Mouse (Mus musculus) testis, adult 2 months (tissue): Measurements from ENCODE around the gene Asb16.

Experiments used
- CTCF ChIP-seq: fragments of 200-500 bp; IDR thresholded peaks from 2 replicates; pipeline ENCODE4 v1.5.1; 2012; ENCODE audit warnings: low read depth, mild to moderate bottlenecking, inconsistent platforms, low read length, moderate library complexity; ENCODE audit not compliant: control insufficient read depth, insufficient read depth, insufficient replicate concordance
- POLR2A ChIP-seq: fragments of 200-500 bp; IDR thresholded peaks from 2 replicates; pipeline ENCODE4 v1.6.1; 2012; ENCODE audit warnings: low read depth, mild to moderate bottlenecking, inconsistent platforms, low read length, moderate library complexity; ENCODE audit not compliant: control insufficient read depth

DNA sequence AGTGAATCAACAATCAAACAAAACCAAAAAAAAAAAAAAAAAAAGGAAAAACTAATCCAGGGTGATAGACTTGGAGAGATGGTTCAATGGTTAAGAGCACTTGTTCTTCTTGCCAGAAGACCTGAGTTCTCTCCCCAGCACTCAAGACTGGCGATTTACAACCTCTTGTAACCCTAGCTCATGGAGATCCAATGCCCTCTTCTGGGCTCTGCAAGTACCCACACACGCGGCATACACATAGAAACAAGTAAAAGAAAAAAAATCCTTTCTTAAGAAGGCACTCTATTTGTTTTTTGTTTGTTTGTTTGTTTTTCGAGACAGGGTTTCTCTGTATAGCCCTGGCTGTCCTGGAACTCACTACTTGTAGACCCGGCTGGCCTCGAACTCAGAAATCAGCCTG, 15.4 kb downstream of the Asb16 start:
- no peak for TF ChIP-seq POLR2A
- TF ChIP-seq CTCF, result no peak
